Mouse (Mus musculus): Measurements from ENCODE around the gene Ttc26. TPM values are rescaled to one million over a fixed set of nuclear protein-coding genes. Genes with fewer than 3 reads are reported as not detected.
"Not testable (repeated sequence)": the region's sequence is repeated elsewhere in the genome, so short reads cannot be mapped to it uniquely, and the experiment has no call there.

Ttc26 gene
- total and polyA plus RNA-seq, 2 experiments: 0.11 to 0.65 TPM

GRCm38 (mm10) chr6:38353811-38354722 is 27.2 kb upstream of the Ttc26 start, which contains the start of gene Zc3hav1:
Zc3hav1 (minus strand) TSS chr6:38354603.
- TF ChIP-seq CTCF (IDR thresholded peaks at IDR 0.05; ENCODE audit: low read depth, low read length): no peak
- TF ChIP-seq POLR2A (IDR thresholded peaks at IDR 0.05; ENCODE audit: extremely low read depth, insufficient read depth, low read length): peak; percentile 41; the same call in 1 of the 2 replicates
- WGBS: under 1% methylated on average over 87 of the region's 87 CpGs
- peaks cover 23% of the 10 kb centered on the region for H3K79me2 ChIP-seq (ENCODE audit: control insufficient read depth, insufficient read depth, low read length)
- H3K4me3 ChIP-seq (ENCODE audit: insufficient read depth, low read depth, low read length): peak within 1 kb of the TSS; percentile 86
- H3K36me3 ChIP-seq (ENCODE audit: control insufficient read depth, insufficient read depth, low read length): no peaks in the 10 kb centered on the region; the same call in 1 of the 2 replicates
- no peaks in the 10 kb centered on the region for H3K27me3 ChIP-seq (ENCODE audit: control insufficient read depth, insufficient read depth, low read length)
- DNase-seq (ENCODE audit: extremely low read depth, low read depth, low spot score): peak; percentile 77
- peaks cover 14% of the 10 kb centered on the region for H3K4me1 ChIP-seq (ENCODE audit: control insufficient read depth, insufficient read depth, low read length)
- peak within 1 kb of the TSS; percentile 88 for H3K9ac ChIP-seq (ENCODE audit: low read depth, low read length)
- H3K27ac ChIP-seq (replicated peaks; ENCODE audit: insufficient read depth, low read depth, low read length): peak within 1 kb of the TSS; percentile 82

- WGBS: 2% methylated on average over 20 of the region's 20 CpGs
- Histone ChIP-seq H3K4me1 (ENCODE audit: control insufficient read depth, insufficient read depth, low read length) (peaks cover 14% of the 10 kb centered on the region), H3K4me3 (ENCODE audit: insufficient read depth, low read depth, low read length) (peak overlapping the region; percentile 86), H3K27me3 (ENCODE audit: control insufficient read depth, insufficient read depth, low read length) (no peaks in the 10 kb centered on the region), H3K9ac (ENCODE audit: low read depth, low read length) (peak overlapping the region; percentile 88), H3K36me3 (ENCODE audit: control insufficient read depth, insufficient read depth, low read length) (no peaks in the 10 kb centered on the region), H3K79me2 (ENCODE audit: control insufficient read depth, insufficient read depth, low read length) (peaks cover 18% of the 10 kb centered on the region), H3K27ac (replicated peaks; ENCODE audit: insufficient read depth, low read depth, low read length) (peak overlapping the region; percentile 82)
- no peak for DNase-seq (ENCODE audit: extremely low read depth, low read depth, low spot score)
- no peak for TF ChIP-seq CTCF (IDR thresholded peaks at IDR 0.05; ENCODE audit: low read depth, low read length)
- TF ChIP-seq POLR2A (IDR thresholded peaks at IDR 0.05; ENCODE audit: extremely low read depth, insufficient read depth, low read length): no peak
These were observed 26.4 kb upstream of the Ttc26 start for GRCm38 (mm10) chr6:38354723-38355353.

DNA sequence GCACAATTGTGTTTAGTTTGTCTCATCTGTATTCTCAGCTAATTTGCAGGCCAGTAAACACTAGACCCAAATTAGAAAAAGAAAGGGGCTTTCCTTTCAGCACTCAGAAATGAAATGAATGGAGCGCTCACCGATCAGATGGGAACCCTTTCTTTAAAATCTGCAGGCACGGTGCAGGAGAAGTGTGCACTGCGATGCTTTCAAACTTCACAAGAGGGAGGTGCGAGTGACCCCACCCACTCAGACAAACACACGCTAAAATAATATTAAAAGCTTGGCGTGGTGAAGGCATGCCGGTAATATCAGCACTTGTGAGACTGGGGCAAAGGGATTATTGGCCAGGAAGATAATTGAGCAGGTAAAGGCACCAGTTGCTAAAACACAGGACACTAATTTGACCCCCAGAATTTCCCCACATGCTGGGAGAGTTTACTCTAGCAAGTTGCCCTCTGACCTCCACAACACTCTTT is 25.9 kb upstream of the Ttc26 start:
- TF ChIP-seq CTCF (IDR thresholded peaks at IDR 0.05; ENCODE audit: low read depth, low read length) (no peak), POLR2A (IDR thresholded peaks at IDR 0.05; ENCODE audit: extremely low read depth, insufficient read depth, low read length) (no peak)
- Histone ChIP-seq H3K4me1 (ENCODE audit: control insufficient read depth, insufficient read depth, low read length) (peaks cover 14% of the 10 kb centered on the region), H3K27ac (replicated peaks; ENCODE audit: insufficient read depth, low read depth, low read length) (no peak overlapping the region), H3K27me3 (ENCODE audit: control insufficient read depth, insufficient read depth, low read length) (no peaks in the 10 kb centered on the region), H3K79me2 (ENCODE audit: control insufficient read depth, insufficient read depth, low read length) (peaks cover 16% of the 10 kb centered on the region), H3K4me3 (ENCODE audit: insufficient read depth, low read depth, low read length) (peak overlapping the region; percentile 28), H3K9ac (ENCODE audit: low read depth, low read length) (no peak overlapping the region), H3K36me3 (ENCODE audit: control insufficient read depth, insufficient read depth, low read length) (no peaks in the 10 kb centered on the region)
- 4% methylated on average over 8 of the region's 8 CpGs for WGBS
- peak; percentile 34 for DNase-seq (ENCODE audit: extremely low read depth, low read depth, low spot score)

GRCm38 (mm10) chr6:38355862-38356261 is 25.4 kb upstream of the Ttc26 start:
- peaks cover 12% of the 10 kb centered on the region for H3K4me1 ChIP-seq (ENCODE audit: control insufficient read depth, insufficient read depth, low read length)
- H3K4me3 ChIP-seq (ENCODE audit: insufficient read depth, low read depth, low read length): no peak overlapping the region
- TF ChIP-seq CTCF (IDR thresholded peaks at IDR 0.05; ENCODE audit: low read depth, low read length) (no peak), POLR2A (IDR thresholded peaks at IDR 0.05; ENCODE audit: extremely low read depth, insufficient read depth, low read length) (no peak)
- no peak overlapping the region for H3K27ac ChIP-seq (replicated peaks; ENCODE audit: insufficient read depth, low read depth, low read length)
- WGBS: 45% methylated on average over 7 of the region's 7 CpGs
- no peaks in the 10 kb centered on the region for H3K36me3 ChIP-seq (ENCODE audit: control insufficient read depth, insufficient read depth, low read length)
- DNase-seq (ENCODE audit: extremely low read depth, low read depth, low spot score): no peak
- no peak overlapping the region for H3K9ac ChIP-seq (ENCODE audit: low read depth, low read length)
- H3K27me3 ChIP-seq (ENCODE audit: control insufficient read depth, insufficient read depth, low read length): no peaks in the 10 kb centered on the region
- peaks cover 12% of the 10 kb centered on the region for H3K79me2 ChIP-seq (ENCODE audit: control insufficient read depth, insufficient read depth, low read length)

DNA sequence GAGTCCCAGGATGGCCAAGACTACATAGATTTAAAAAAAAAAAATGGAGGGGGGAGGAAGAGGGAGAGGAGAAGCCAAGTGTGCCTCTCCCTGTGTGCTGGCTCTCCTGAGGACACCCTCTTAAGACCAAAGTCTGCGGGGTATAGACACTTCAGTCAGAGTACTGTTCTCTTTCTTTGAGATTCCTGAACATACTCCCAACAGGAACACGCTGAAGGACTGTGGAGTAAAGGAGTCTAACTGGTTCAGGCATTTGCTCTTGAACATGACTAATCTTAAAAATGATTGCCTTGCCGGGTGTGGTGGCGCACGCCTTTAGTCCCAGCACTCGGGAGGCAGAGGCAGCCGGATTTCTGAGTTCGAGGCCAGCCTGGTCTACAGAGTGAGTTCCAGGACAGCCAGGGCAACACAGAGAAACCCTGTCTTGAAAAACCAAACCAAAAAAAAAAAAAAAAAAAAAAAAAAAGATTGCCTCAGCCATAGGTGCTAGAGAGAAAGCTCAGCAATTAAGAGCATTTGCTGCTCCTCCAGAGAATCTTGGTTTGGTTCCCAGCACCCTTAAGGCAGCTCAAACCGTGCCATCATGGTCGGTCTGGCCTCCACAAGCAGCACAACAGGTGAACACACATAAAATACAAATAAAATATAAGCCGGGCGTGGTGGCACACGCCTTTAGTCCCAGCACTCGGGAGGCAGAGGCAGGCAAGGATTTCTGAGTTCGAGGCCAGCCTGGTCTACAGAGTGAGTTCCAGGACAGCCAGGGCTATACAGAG is 24.4 kb upstream of the Ttc26 start:
- H3K4me1 ChIP-seq (ENCODE audit: control insufficient read depth, insufficient read depth, low read length): peaks cover 12% of the 10 kb centered on the region
- H3K79me2 ChIP-seq (ENCODE audit: control insufficient read depth, insufficient read depth, low read length); H3K36me3 ChIP-seq (ENCODE audit: control insufficient read depth, insufficient read depth, low read length); DNase-seq (ENCODE audit: extremely low read depth, low read depth, low spot score); H3K9ac ChIP-seq (ENCODE audit: low read depth, low read length); H3K27me3 ChIP-seq (ENCODE audit: control insufficient read depth, insufficient read depth, low read length); H3K27ac ChIP-seq (replicated peaks; ENCODE audit: insufficient read depth, low read depth, low read length); H3K4me3 ChIP-seq (ENCODE audit: insufficient read depth, low read depth, low read length): not testable (repeated sequence)
- 94% methylated on average over 15 of the region's 15 CpGs for WGBS
